Mouse (Mus musculus) myocyte (in vitro differentiated cells): Measurements from ENCODE around the gene Zfp445.

ENCODE experiments used
- MYOG ChIP-seq, 3 experiments: IDR thresholded peaks; one replicate each; pipeline ENCODE4 v1.6.1; 2011; ENCODE audit warnings: control low read depth in 2 of 3, low read depth in 2 of 3, mild to moderate bottlenecking in 2 of 3; ENCODE audit not compliant: insufficient read length in 2 of 3, control insufficient read depth in 1 of 3, insufficient read depth in 1 of 3
- POLR2A ChIP-seq: IDR thresholded peaks from one replicate; pipeline ENCODE4 v1.6.1; 2011; ENCODE audit warnings: low read depth, mild to moderate bottlenecking, control low read depth, moderate library complexity; ENCODE audit not compliant: insufficient read length

- TF ChIP-seq POLR2A = no peak
- TF ChIP-seq MYOG (IDR thresholded peaks at IDR 0.05; ENCODE audit: control insufficient read depth in 1 of 3, insufficient read depth in 1 of 3, insufficient read length in 2 of 3, low read depth in 2 of 3) = no peak
Observed at GRCm38 (mm10) chr9:122902717-122903535, 37.1 kb upstream of the Zfp445 start.
